Mouse (Mus musculus): ENCODE data around the gene Agbl2.

GRCm38 (mm10) chr2:90745053-90745678 is 37.4 kb upstream of the Agbl2 start, which contains the start of gene Fnbp4:
- peak; percentile 72; the same call in 1 of the 2 replicates for TF ChIP-seq POLR2A (IDR thresholded peaks at IDR 0.05; ENCODE audit: extremely low read depth, insufficient read depth, low read length)
- TF ChIP-seq CTCF (IDR thresholded peaks at IDR 0.05; ENCODE audit: low read depth, low read length): no peak
